Mouse (Mus musculus): ENCODE measurements at regions not wholly inside any gene's neighbourhood (a gene's known extent, or its start where the extent isn't known, plus 50 kb on each side); places are given as distances from the start of the nearest gene placed in this dataset.

GRCm38 (mm10) chr3:148696555-148696954 lies 293.8 kb downstream of the Adgrl2 start:
- TF ChIP-seq POLR2A (IDR thresholded peaks at IDR 0.05; ENCODE audit: borderline replicate concordance, extremely low read depth, insufficient read depth, insufficient read length, poor library complexity, severe bottlenecking): no peak
- no peak for TF ChIP-seq CTCF (IDR thresholded peaks at IDR 0.05; ENCODE audit: borderline replicate concordance, extremely low read depth, insufficient read depth, insufficient read length)

GRCm38 (mm10) chr3:148695453-148695852 lies 294.9 kb downstream of the Adgrl2 start:
- no peak for DNase-seq (ENCODE audit: low read depth)
- TF ChIP-seq POLR2A (IDR thresholded peaks at IDR 0.05; ENCODE audit: borderline replicate concordance, extremely low read depth, insufficient read depth, insufficient read length, poor library complexity, severe bottlenecking): no peak
- TF ChIP-seq CTCF (IDR thresholded peaks at IDR 0.05; ENCODE audit: borderline replicate concordance, extremely low read depth, insufficient read depth, insufficient read length): no peak

More at GRCm38 (mm10) chr3:148696555-148696954, 293.8 kb downstream of the Adgrl2 start:
- DNase-seq (ENCODE audit: low read depth): no peak

- TF ChIP-seq POLR2A (IDR thresholded peaks at IDR 0.05; ENCODE audit: borderline replicate concordance, extremely low read depth, insufficient read depth, insufficient read length, poor library complexity, severe bottlenecking): no peak
- no peak for TF ChIP-seq CTCF (IDR thresholded peaks at IDR 0.05; ENCODE audit: borderline replicate concordance, extremely low read depth, insufficient read depth, insufficient read length)
- peak; percentile 90 for DNase-seq (ENCODE audit: low read depth)
Measured at GRCm38 (mm10) chr3:148683181-148683580, 307.2 kb downstream of the Adgrl2 start.

GRCm38 (mm10) chr3:148682445-148682994 lies 307.8 kb downstream of the Adgrl2 start:
- DNase-seq (ENCODE audit: low read depth): peak; percentile 72

GRCm38 (mm10) chr3:148681186-148681585 lies 309.2 kb downstream of the Adgrl2 start:
- DNase-seq (ENCODE audit: low read depth): no peak
- TF ChIP-seq POLR2A (IDR thresholded peaks at IDR 0.05; ENCODE audit: borderline replicate concordance, extremely low read depth, insufficient read depth, insufficient read length, poor library complexity, severe bottlenecking) (no peak), CTCF (IDR thresholded peaks at IDR 0.05; ENCODE audit: borderline replicate concordance, extremely low read depth, insufficient read depth, insufficient read length) (no peak)

More at GRCm38 (mm10) chr3:148682445-148682994, 307.8 kb downstream of the Adgrl2 start:
- TF ChIP-seq POLR2A (IDR thresholded peaks at IDR 0.05; ENCODE audit: borderline replicate concordance, extremely low read depth, insufficient read depth, insufficient read length, poor library complexity, severe bottlenecking) (no peak), CTCF (IDR thresholded peaks at IDR 0.05; ENCODE audit: borderline replicate concordance, extremely low read depth, insufficient read depth, insufficient read length) (no peak)

GRCm38 (mm10) chr3:148680737-148681136 lies 309.6 kb downstream of the Adgrl2 start:
- peak; percentile 48 for DNase-seq (ENCODE audit: low read depth)
- TF ChIP-seq CTCF (IDR thresholded peaks at IDR 0.05; ENCODE audit: borderline replicate concordance, extremely low read depth, insufficient read depth, insufficient read length) (no peak), POLR2A (IDR thresholded peaks at IDR 0.05; ENCODE audit: borderline replicate concordance, extremely low read depth, insufficient read depth, insufficient read length, poor library complexity, severe bottlenecking) (no peak)

- TF ChIP-seq CTCF (IDR thresholded peaks at IDR 0.05; ENCODE audit: borderline replicate concordance, extremely low read depth, insufficient read depth, insufficient read length) (no peak), POLR2A (IDR thresholded peaks at IDR 0.05; ENCODE audit: borderline replicate concordance, extremely low read depth, insufficient read depth, insufficient read length, poor library complexity, severe bottlenecking) (no peak)
- no peak for DNase-seq (ENCODE audit: low read depth)
Measured at GRCm38 (mm10) chr3:148680086-148680485, 310.3 kb downstream of the Adgrl2 start.

- TF ChIP-seq POLR2A (IDR thresholded peaks at IDR 0.05; ENCODE audit: borderline replicate concordance, extremely low read depth, insufficient read depth, insufficient read length, poor library complexity, severe bottlenecking) (no peak), CTCF (IDR thresholded peaks at IDR 0.05; ENCODE audit: borderline replicate concordance, extremely low read depth, insufficient read depth, insufficient read length) (no peak)
- no peak for DNase-seq (ENCODE audit: low read depth)
Measured at GRCm38 (mm10) chr3:148679121-148679520, 311.2 kb downstream of the Adgrl2 start.

- DNase-seq (ENCODE audit: low read depth): no peak
- TF ChIP-seq CTCF (IDR thresholded peaks at IDR 0.05; ENCODE audit: borderline replicate concordance, extremely low read depth, insufficient read depth, insufficient read length) (peak; percentile 31; the same call in 1 of the 2 replicates), POLR2A (IDR thresholded peaks at IDR 0.05; ENCODE audit: borderline replicate concordance, extremely low read depth, insufficient read depth, insufficient read length, poor library complexity, severe bottlenecking) (no peak)
Measured at GRCm38 (mm10) chr3:148676025-148676424, 314.3 kb downstream of the Adgrl2 start.

- TF ChIP-seq CTCF (IDR thresholded peaks at IDR 0.05; ENCODE audit: borderline replicate concordance, extremely low read depth, insufficient read depth, insufficient read length): no peak
- TF ChIP-seq POLR2A (IDR thresholded peaks at IDR 0.05; ENCODE audit: borderline replicate concordance, extremely low read depth, insufficient read depth, insufficient read length, poor library complexity, severe bottlenecking): no peak
- DNase-seq (ENCODE audit: low read depth): peak; percentile 44
Measured at GRCm38 (mm10) chr3:148662888-148663477, 327.4 kb downstream of the Adgrl2 start.

GRCm38 (mm10) chr3:148659024-148659423 lies 331.3 kb downstream of the Adgrl2 start:
- no peak for DNase-seq (ENCODE audit: low read depth)
- TF ChIP-seq CTCF (IDR thresholded peaks at IDR 0.05; ENCODE audit: borderline replicate concordance, extremely low read depth, insufficient read depth, insufficient read length) (no peak), POLR2A (IDR thresholded peaks at IDR 0.05; ENCODE audit: borderline replicate concordance, extremely low read depth, insufficient read depth, insufficient read length, poor library complexity, severe bottlenecking) (no peak)

- no peak for DNase-seq (ENCODE audit: low read depth)
- no peak for TF ChIP-seq POLR2A (IDR thresholded peaks at IDR 0.05; ENCODE audit: borderline replicate concordance, extremely low read depth, insufficient read depth, insufficient read length, poor library complexity, severe bottlenecking)
- no peak for TF ChIP-seq CTCF (IDR thresholded peaks at IDR 0.05; ENCODE audit: borderline replicate concordance, extremely low read depth, insufficient read depth, insufficient read length)
Measured at GRCm38 (mm10) chr3:148658368-148658767, 332.0 kb downstream of the Adgrl2 start.
